Mouse (Mus musculus): ENCODE measurements around the gene Rnaset2a.
"Not testable (repeated sequence)": the region's sequence is repeated elsewhere in the genome, so short reads cannot be mapped to it uniquely, and the experiment has no call there.

The Rnaset2a gene

GRCm38 (mm10) chr17:8140210-8140609 lies 7.7 kb downstream of the Rnaset2a start:
- DNase-seq (ENCODE audit: extremely low read depth, insufficient read length, low spot score) = not testable (repeated sequence)

- not testable (repeated sequence) for DNase-seq (ENCODE audit: extremely low read depth, insufficient read length, low spot score)
These were observed 9.8 kb downstream of the Rnaset2a start for GRCm38 (mm10) chr17:8138116-8138515.

GRCm38 (mm10) chr17:8130849-8131248 lies 17.0 kb downstream of the Rnaset2a start:
- DNase-seq (ENCODE audit: extremely low read depth, insufficient read length, low spot score) = not testable (repeated sequence)

- not testable (repeated sequence) for DNase-seq (ENCODE audit: extremely low read depth, insufficient read length, low spot score)
These were observed 18.3 kb downstream of the Rnaset2a start for GRCm38 (mm10) chr17:8129578-8129977.

GRCm38 (mm10) chr17:8128326-8128993 lies 19.4 kb downstream of the Rnaset2a start:
- DNase-seq (ENCODE audit: extremely low read depth, insufficient read length, low spot score) = not testable (repeated sequence)

- not testable (repeated sequence) for DNase-seq (ENCODE audit: extremely low read depth, insufficient read length, low spot score)
These were observed 23.3 kb downstream of the Rnaset2a start for GRCm38 (mm10) chr17:8124586-8124985.

GRCm38 (mm10) chr17:8122974-8123373 lies 24.9 kb downstream of the Rnaset2a start:
- DNase-seq (ENCODE audit: extremely low read depth, insufficient read length, low spot score) = not testable (repeated sequence)

- not testable (repeated sequence) for DNase-seq (ENCODE audit: extremely low read depth, insufficient read length, low spot score)
These were observed 31.0 kb downstream of the Rnaset2a start for GRCm38 (mm10) chr17:8116928-8117327.

GRCm38 (mm10) chr17:8116378-8116777 lies 31.5 kb downstream of the Rnaset2a start:
- DNase-seq (ENCODE audit: extremely low read depth, insufficient read length, low spot score) = not testable (repeated sequence)

- not testable (repeated sequence) for DNase-seq (ENCODE audit: extremely low read depth, insufficient read length, low spot score)
These were observed 35.7 kb downstream of the Rnaset2a start for GRCm38 (mm10) chr17:8112199-8112598.

- not testable (repeated sequence) for DNase-seq (ENCODE audit: extremely low read depth, insufficient read length, low spot score)
These were observed 46.6 kb downstream of the Rnaset2a start for GRCm38 (mm10) chr17:8101297-8101609.

GRCm38 (mm10) chr17:8100405-8101296 lies 47.2 kb downstream of the Rnaset2a start:
- DNase-seq (ENCODE audit: extremely low read depth, insufficient read length, low spot score) = not testable (repeated sequence)

GRCm38 (mm10) chr17:8096199-8096598 lies 51.7 kb downstream of the Rnaset2a start:
- not testable (repeated sequence) for DNase-seq (ENCODE audit: extremely low read depth, insufficient read length, low spot score)

- DNase-seq (ENCODE audit: extremely low read depth, insufficient read length, low spot score) = not testable (repeated sequence)
These were observed 52.2 kb downstream of the Rnaset2a start for GRCm38 (mm10) chr17:8095653-8096052.

- not testable (repeated sequence) for DNase-seq (ENCODE audit: extremely low read depth, insufficient read length, low spot score)
These were observed 55.1 kb downstream of the Rnaset2a start for GRCm38 (mm10) chr17:8092537-8093526.

- not testable (repeated sequence) for DNase-seq (ENCODE audit: extremely low read depth, insufficient read length, low spot score)
These were observed 56.6 kb downstream of the Rnaset2a start for GRCm38 (mm10) chr17:8091320-8091719.

- DNase-seq (ENCODE audit: extremely low read depth, insufficient read length, low spot score) = not testable (repeated sequence)
These were observed 78.0 kb downstream of the Rnaset2a start for GRCm38 (mm10) chr17:8069847-8070246.

Measured in 3134 (cell line).